ENCODE assay signal across 7 mouse cellular contexts in the genomic region with DNA sequence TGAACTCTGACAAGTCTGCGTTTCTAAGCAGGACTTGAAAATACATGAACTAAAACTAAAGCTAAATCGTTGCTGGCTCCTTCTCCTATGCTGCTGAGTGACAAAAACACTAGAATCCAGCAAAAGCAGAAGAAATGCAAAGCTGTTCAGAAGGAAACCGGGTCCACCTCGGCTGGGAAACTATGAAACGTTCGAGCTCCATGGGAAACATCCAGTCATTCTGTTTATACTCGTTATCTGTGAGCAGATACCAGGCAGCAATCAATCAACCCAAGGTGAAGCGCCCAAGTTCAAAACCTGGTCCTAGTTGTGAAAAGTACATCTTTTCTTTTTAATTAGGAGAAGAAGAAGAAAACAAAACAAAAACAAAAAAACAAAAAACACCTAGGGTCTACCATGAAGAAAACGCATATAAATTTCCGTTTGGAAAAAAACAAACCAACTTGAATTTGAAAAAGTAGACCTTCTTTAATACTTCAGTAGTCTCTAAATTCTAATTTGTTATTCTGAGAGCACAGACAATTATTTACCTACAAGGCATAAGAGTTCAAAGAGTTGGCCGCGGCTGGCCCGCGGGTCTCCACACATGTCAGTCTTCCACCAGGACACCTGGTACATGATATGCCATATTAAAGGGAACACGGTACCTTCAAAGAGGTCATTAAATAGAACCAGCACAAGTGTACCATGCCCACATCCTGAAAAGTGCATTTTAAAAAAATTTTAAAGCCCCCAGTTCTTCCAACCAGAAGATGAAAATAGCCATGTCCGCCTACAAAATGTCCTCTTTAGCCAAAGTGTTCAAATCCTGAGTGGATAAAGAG. TPM values are rescaled to one million over a fixed set of nuclear protein-coding genes. Genes with fewer than 3 reads are reported as not detected.
DNase-seq lines count a peak whose midpoint lies in the region; ATAC-seq lines count a peak whose summit lies in the region.

No protein-coding gene starts in this region.

- H3K4me2 ChIP-seq in lung, embryonic 16.5 days (ENCODE audit: low read depth, low read length), result peak overlapping the region; percentile 89
- peak overlapping the region; percentile 79 for H3K4me2 ChIP-seq in limb, embryonic 12.5 days
- peak overlapping the region; percentile 75 for H3K4me2 ChIP-seq in stomach, embryonic 14.5 days (replicated peaks; ENCODE audit: low read depth, low read length)

- no peak for DNase-seq in lung, postnatal 4 days
- no peak for DNase-seq in gastrocnemius, postnatal 25 days

- 13% methylated on average over 16 of the region's 16 CpGs for WGBS in lung, embryonic 16.5 days
- WGBS in limb, embryonic 12.5 days, result 29% methylated on average over 16 of the region's 16 CpGs
- WGBS in stomach, embryonic 14.5 days, result 17% methylated on average over 16 of the region's 16 CpGs

- no peaks in the 10 kb centered on the region for H3K9me3 ChIP-seq in lung, embryonic 16.5 days (ENCODE audit: control insufficient read depth, low read length)
- H3K9me3 ChIP-seq in limb, embryonic 12.5 days, result no peaks in the 10 kb centered on the region
- no peaks in the 10 kb centered on the region for H3K9me3 ChIP-seq in stomach, embryonic 14.5 days (ENCODE audit: control insufficient read depth, low read depth, low read length)

- H3K27me3 ChIP-seq in lung, embryonic 16.5 days (ENCODE audit: control insufficient read depth, insufficient read depth, low read depth, low read length), result no peaks in the 10 kb centered on the region
- no peaks in the 10 kb centered on the region for H3K27me3 ChIP-seq in limb, embryonic 12.5 days
- H3K27me3 ChIP-seq in stomach, embryonic 14.5 days (ENCODE audit: control insufficient read depth, insufficient read depth, low read length), result no peaks in the 10 kb centered on the region

- H3K4me3 ChIP-seq in lung, embryonic 16.5 days (ENCODE audit: low read length), result peak overlapping the region; percentile 87
- H3K4me3 ChIP-seq in limb, embryonic 12.5 days (replicated peaks), result peak overlapping the region; percentile 96
- peak overlapping the region; percentile 90 for H3K4me3 ChIP-seq in stomach, embryonic 14.5 days (ENCODE audit: low read depth, low read length)

- no peak for ATAC-seq in lung, embryonic 16.5 days (ENCODE audit: low read depth)
- 0 out of 2 replicates have a peak, but pooled peaks have one; percentile 32 for ATAC-seq in erythroblast, adult 5-6 weeks (replicated peaks; ENCODE audit: low FRiP score, poor library complexity, severe bottlenecking)
- ATAC-seq in limb, embryonic 12.5 days (ENCODE audit: insufficient number of reproducible peaks, insufficient read depth, low FRiP score, low TSS enrichment, low read depth), result no peak
- ATAC-seq in stomach, embryonic 14.5 days (ENCODE audit: insufficient number of reproducible peaks, insufficient read depth, low FRiP score, low read depth), result no peak
- no peak for ATAC-seq in activated CD4-positive, CD25-positive, alpha-beta regulatory T cell, adult 4 months

- H3K4me1 ChIP-seq in lung, embryonic 16.5 days (replicated peaks; ENCODE audit: control insufficient read depth, insufficient read depth, low read length), result peaks cover 14% of the 10 kb centered on the region
- H3K4me1 ChIP-seq in limb, embryonic 12.5 days (replicated peaks), result peaks cover 14% of the 10 kb centered on the region
- peaks cover 6% of the 10 kb centered on the region; the same call in 1 of the 2 replicates for H3K4me1 ChIP-seq in stomach, embryonic 14.5 days (ENCODE audit: control insufficient read depth, insufficient read depth, low read length)

- no peak overlapping the region for H3K27ac ChIP-seq in lung, embryonic 16.5 days (ENCODE audit: low read length)
- H3K27ac ChIP-seq in limb, embryonic 12.5 days, result no peak overlapping the region
- no peak overlapping the region for H3K27ac ChIP-seq in stomach, embryonic 14.5 days (ENCODE audit: low read length)

- peak overlapping the region; percentile 33; the same call in 1 of the 2 replicates for H3K9ac ChIP-seq in lung, embryonic 16.5 days (ENCODE audit: low read length)
- H3K9ac ChIP-seq in limb, embryonic 12.5 days (replicated peaks), result no peak overlapping the region
- no peak overlapping the region for H3K9ac ChIP-seq in stomach, embryonic 14.5 days (replicated peaks; ENCODE audit: low read depth, low read length)

- no peaks in the 10 kb centered on the region for H3K36me3 ChIP-seq in lung, embryonic 16.5 days (ENCODE audit: control insufficient read depth, insufficient read depth, low read length)
- no peaks in the 10 kb centered on the region for H3K36me3 ChIP-seq in limb, embryonic 12.5 days
- H3K36me3 ChIP-seq in stomach, embryonic 14.5 days (ENCODE audit: control insufficient read depth, insufficient read depth, low read length), result no peaks in the 10 kb centered on the region

RNA-seq across cellular contexts. Expression of a gene that starts 1.4 kb away (rescaled TPM):
- polyA plus RNA-seq in lung, embryonic 16.5 days (2015; fragmentation: Nextera tagmentation; extraction: Ambion mirVana), result 5.5 and 5.8 TPM in 2 replicates
- 7.9 and 11.1 TPM in 2 replicates for total RNA-seq in erythroblast, adult 5-6 weeks (2015; ENCODE audit: low replicate concordance)
- total RNA-seq in erythroblast, adult 5-6 weeks (2017; ENCODE audit: low replicate concordance), result 23.8 and 25.6 TPM in 2 replicates
- 7.9 and 8.3 TPM in 2 replicates for polyA plus RNA-seq in limb, embryonic 12.5 days (2016; fragmentation: Nextera tagmentation; extraction: Ambion mirVana)
- 7.6 and 11.2 TPM in 2 replicates for polyA plus RNA-seq in stomach, embryonic 14.5 days (2014; fragmentation: Nextera tagmentation; extraction: Ambion mirVana)
- total RNA-seq in gastrocnemius, postnatal 25 days (2021), result 1 to 10 TPM; 7.0 to 7.2 TPM
- 1 to 10 TPM; 1.9 to 2.4 TPM for polyA plus RNA-seq in activated CD4-positive, CD25-positive, alpha-beta regulatory T cell, adult 4 months (2017; shearing (Covaris generic))
